Mouse (Mus musculus) left cerebral cortex, postnatal 25 days (tissue): ENCODE results near the gene Ftsj1. TPM values are rescaled to one million over a fixed set of nuclear protein-coding genes. Genes with fewer than 3 reads are reported as not detected.

Experiments used
- total RNA-seq, 2 experiments: library from RNA; stranded (reverse); gene quantifications; 2 replicates each; pipeline ENCODE4 v1.2.3; 2021

The Ftsj1 gene
- total RNA-seq, 2 experiments from 2014 or later, result 20.2 to 25.9 TPM

Other genes starting within 250 kb of the Ftsj1 start
- not detected for gene Glod5, start 233.9 kb downstream of the Ftsj1 start, total RNA-seq
- 10 to 100 TPM; 22.3 to 26.5 TPM for gene Suv39h1, start 177.6 kb downstream of the Ftsj1 start, total RNA-seq
- 1 to 10 TPM; 1.1 to 1.5 TPM for gene Was, start 161.9 kb downstream of the Ftsj1 start, total RNA-seq
- gene Wdr13, start 119.5 kb downstream of the Ftsj1 start, total RNA-seq, result 100 to 1,000 TPM; 189 to 222 TPM
- gene Rbm3, start 106.5 kb downstream of the Ftsj1 start, total RNA-seq, result 100 to 1,000 TPM in 1 of 2 experiments, 10 to 100 TPM in 1; 97.4 to 123 TPM
- gene Tbc1d25, start 76.2 kb downstream of the Ftsj1 start, total RNA-seq, result 10 to 100 TPM; 15.8 to 16.6 TPM
- 10 to 100 TPM; 35.6 to 41.4 TPM for gene Ebp, start 58.9 kb downstream of the Ftsj1 start, total RNA-seq
- gene Porcn, start 45.9 kb downstream of the Ftsj1 start, total RNA-seq, result 10 to 100 TPM; 74.0 to 75.2 TPM
- 1 to 10 TPM; 7.3 to 9.0 TPM for gene Slc38a5, start 18.7 kb upstream of the Ftsj1 start, total RNA-seq
- gene Ssxb10, start 75.0 kb upstream of the Ftsj1 start, total RNA-seq, result not detected
- not detected for gene Ssxb9, start 114.6 kb upstream of the Ftsj1 start, total RNA-seq
- gene Ssxb1, start 160.9 kb upstream of the Ftsj1 start, total RNA-seq, result not detected
- gene Ssxb2, start 209.3 kb upstream of the Ftsj1 start, total RNA-seq, result not detected